Mouse (Mus musculus) cerebellum, adult 2 months (tissue): ENCODE measurements around the gene Ipcef1. TPM values are rescaled to one million over a fixed set of nuclear protein-coding genes. Genes with fewer than 3 reads are reported as not detected.

Experiments used
- DNase-seq, 2 experiments: peaks; one replicate each; pipeline ENCODE4 v3.0.0; 2021
- H3K27ac ChIP-seq: fragments of 200-500 bp; 2 replicates; pipeline ENCODE4 v1.5.1; 2012; ENCODE audit warnings: low read length, control low read depth, inconsistent platforms; ENCODE audit not compliant: insufficient read depth
- H3K27me3 ChIP-seq: fragments of 200-500 bp; 2 replicates; pipeline ENCODE4 v1.6.1; 2012; ENCODE audit warnings: inconsistent platforms, mild to moderate bottlenecking, low read length, moderate library complexity; ENCODE audit not compliant: control insufficient read depth, insufficient read depth
- H3K4me1 ChIP-seq: fragments of 200-500 bp; 2 replicates; pipeline ENCODE4 v1.6.1; 2011; ENCODE audit warnings: low read length; ENCODE audit not compliant: control insufficient read depth, insufficient read depth
- H3K4me3 ChIP-seq: fragments of 200-500 bp; replicated peaks from 2 replicates; pipeline ENCODE3; 2011; ENCODE audit warnings: mild to moderate bottlenecking, low read depth, low read length, control low read depth; ENCODE audit not compliant: insufficient read depth
- CTCF ChIP-seq: fragments of 200-500 bp; IDR thresholded peaks from 2 replicates; pipeline ENCODE4 v1.5.1; 2011; ENCODE audit warnings: low read depth, mild to moderate bottlenecking, control low read depth, low read length, moderate library complexity, borderline replicate concordance; ENCODE audit not compliant: insufficient read depth
- POLR2A ChIP-seq: fragments of 200-500 bp; IDR thresholded peaks from 2 replicates; pipeline ENCODE4 v1.6.1; 2011; ENCODE audit warnings: low read length, control low read depth, borderline replicate concordance; ENCODE audit not compliant: insufficient read depth
- WGBS: fragments of 180-500 bp; shearing (Covaris S2); methylation state at CpG from one replicate; pipeline ENCODE4 v1.1.7; 2018; 5-methylcytosine and 5-hydroxymethylcytosine counted together
- polyA plus RNA-seq: library from polyadenylated mRNA; depleted of rRNA; stranded (reverse); fragments of >200 nt; gene quantifications from 2 replicates; pipeline ENCODE4 v1.2.3, GENCODE M21; 2012

The Ipcef1 gene
- polyA plus RNA-seq, 1 experiment, result 22.5 TPM

GRCm38 (mm10) chr10:6979789-6980188, 72.5 kb downstream of the Ipcef1 start:
- DNase-seq, result peak; percentile 54 to 56
- H3K4me1 ChIP-seq, result no peaks in the 10 kb centered on the region; the same call in 1 of the 2 replicates
- WGBS, result 7% methylated on average over 8 of the region's 8 CpGs
- H3K27ac ChIP-seq, result peak overlapping the region; percentile 94; the same call in 1 of the 2 replicates
- no peaks in the 10 kb centered on the region for H3K27me3 ChIP-seq
- H3K4me3 ChIP-seq, result peak overlapping the region; percentile 95
- no peak for TF ChIP-seq CTCF

GRCm38 (mm10) chr10:6979216-6979615, 73.1 kb downstream of the Ipcef1 start:
- TF ChIP-seq CTCF (no peak), POLR2A (peak; percentile 82)
- H3K4me3 ChIP-seq, result peak overlapping the region; percentile 95
- H3K27ac ChIP-seq, result peak overlapping the region; percentile 94
- DNase-seq, result peak; percentile 78 to 87
- H3K4me1 ChIP-seq, result peaks cover 3% of the 10 kb centered on the region; the same call in 1 of the 2 replicates
- H3K27me3 ChIP-seq, result no peaks in the 10 kb centered on the region
- 11% methylated on average over 7 of the region's 7 CpGs for WGBS

- peak in 1 of 2 experiments; percentile 62 for DNase-seq
- peaks cover 3% of the 10 kb centered on the region; the same call in 1 of the 2 replicates for H3K4me1 ChIP-seq
- H3K27me3 ChIP-seq, result no peaks in the 10 kb centered on the region
- WGBS, result 11% methylated on average over 1 of the region's 1 CpGs
- peak overlapping the region; percentile 94 for H3K27ac ChIP-seq
- TF ChIP-seq CTCF (no peak), POLR2A (no peak)
- peak overlapping the region; percentile 63 for H3K4me3 ChIP-seq
These were observed 73.5 kb downstream of the Ipcef1 start for GRCm38 (mm10) chr10:6978733-6979132.

DNA sequence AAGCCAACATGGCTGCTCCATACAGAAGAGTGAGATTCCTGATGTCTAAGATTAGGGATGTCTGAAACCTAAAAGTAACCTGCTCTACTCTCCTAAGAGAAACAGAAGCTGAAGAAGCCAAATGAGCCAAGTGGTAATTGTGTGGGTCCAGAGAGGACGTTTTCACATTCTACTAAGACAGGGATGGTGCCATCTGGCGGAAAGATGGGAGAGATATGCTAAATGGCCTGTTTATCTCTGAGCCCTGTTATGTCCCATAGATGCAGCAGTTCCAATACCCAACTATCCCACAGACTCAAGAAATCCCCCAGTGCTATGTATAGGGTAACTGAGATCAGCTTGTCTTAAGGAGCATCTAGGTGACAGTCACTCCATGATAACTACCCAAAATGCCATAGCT, 74.4 kb downstream of the Ipcef1 start:
- peak; percentile 45 to 64 for DNase-seq

DNA sequence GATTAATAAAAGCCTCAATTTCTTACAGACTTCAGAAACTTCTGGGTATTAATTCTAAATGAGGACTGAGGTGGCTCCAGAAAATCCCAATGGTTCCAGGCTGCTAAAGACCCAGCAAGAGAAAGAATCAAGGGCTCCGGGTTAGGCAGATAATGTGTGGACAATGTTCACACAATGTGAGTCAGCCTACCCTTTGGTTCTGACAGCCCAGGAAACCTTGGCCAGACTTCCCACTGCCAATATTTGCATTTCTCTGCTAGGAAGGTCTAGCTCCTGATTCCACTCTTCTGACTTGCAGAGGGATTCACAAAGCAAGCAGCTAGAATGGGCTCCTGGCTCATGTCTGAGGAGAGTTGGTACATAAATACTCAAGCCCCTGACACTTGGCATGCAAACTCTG, 83.9 kb downstream of the Ipcef1 start:
- TF ChIP-seq POLR2A, result no peak
- TF ChIP-seq CTCF, result no peak
- H3K4me3 ChIP-seq, result no peak overlapping the region
- no peaks in the 10 kb centered on the region for H3K27me3 ChIP-seq
- peaks cover 3% of the 10 kb centered on the region; the same call in 1 of the 2 replicates for H3K4me1 ChIP-seq
- peak in 1 of 2 experiments; percentile 37 for DNase-seq
- H3K27ac ChIP-seq, result no peak overlapping the region
- WGBS, result 20% methylated on average over 1 of the region's 1 CpGs

More for the DNA sequence above, 74.4 kb downstream of the Ipcef1 start:
- Histone ChIP-seq H3K4me1 (peaks cover 3% of the 10 kb centered on the region; the same call in 1 of the 2 replicates), H3K27ac (no peak overlapping the region), H3K27me3 (no peaks in the 10 kb centered on the region), H3K4me3 (peak overlapping the region; percentile 3)
- TF ChIP-seq CTCF (peak; percentile 37; the same call in 1 of the 2 replicates), POLR2A (no peak)
- 14% methylated on average over 2 of the region's 2 CpGs for WGBS

- Histone ChIP-seq H3K27ac (no peak overlapping the region), H3K4me1 (peaks cover 3% of the 10 kb centered on the region; the same call in 1 of the 2 replicates), H3K4me3 (no peak overlapping the region), H3K27me3 (no peaks in the 10 kb centered on the region)
- DNase-seq, result no peak
- WGBS, result 76% methylated on average over 8 of the region's 8 CpGs
- TF ChIP-seq POLR2A, result no peak
These were observed 84.6 kb downstream of the Ipcef1 start for GRCm38 (mm10) chr10:6967588-6968242.

DNA sequence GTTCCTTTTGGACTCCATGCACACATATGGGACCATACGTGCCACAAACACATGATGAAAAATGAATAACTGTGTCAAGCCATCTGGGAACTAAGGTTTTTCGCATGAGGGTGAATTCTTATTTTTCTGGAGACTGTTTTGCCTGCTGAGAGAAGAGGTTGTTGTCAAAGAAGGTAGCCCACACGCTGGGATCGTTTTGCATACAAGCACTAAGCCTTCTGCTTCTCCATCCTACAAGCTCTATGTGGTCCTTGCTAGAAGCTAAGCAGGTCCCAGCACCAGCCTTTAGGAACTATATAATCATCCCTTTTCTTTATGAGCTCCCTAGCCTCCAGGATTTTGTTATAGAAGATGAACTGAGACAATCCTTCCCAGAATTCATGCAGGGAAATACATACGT, 93.5 kb downstream of the Ipcef1 start:
- Histone ChIP-seq H3K27ac (no peak overlapping the region), H3K4me3 (no peak overlapping the region), H3K27me3 (no peaks in the 10 kb centered on the region), H3K4me1 (no peaks in the 10 kb centered on the region)
- TF ChIP-seq POLR2A (no peak), CTCF (no peak)
- no peak for DNase-seq
- 51% methylated on average over 5 of the region's 5 CpGs for WGBS

DNA sequence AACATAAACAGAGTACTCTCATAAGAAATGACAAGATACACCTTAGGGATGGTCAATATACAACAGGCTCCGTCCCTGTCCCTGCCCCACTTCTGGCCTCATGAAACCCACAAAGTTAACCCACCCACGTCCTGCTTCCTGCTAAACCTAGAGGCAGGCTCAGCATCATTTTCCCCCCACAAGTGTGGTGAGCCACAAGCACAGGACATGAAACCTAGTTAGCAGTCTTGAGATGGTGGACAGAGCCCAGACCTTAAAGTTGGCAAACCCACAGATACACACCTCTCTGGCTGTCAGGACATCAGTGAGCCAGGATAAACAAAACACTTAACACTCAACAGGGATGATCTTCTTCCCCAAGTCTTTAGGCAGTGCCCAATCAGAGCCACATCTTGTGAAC, 95.9 kb downstream of the Ipcef1 start:
- no peak overlapping the region for H3K4me3 ChIP-seq
- no peak for TF ChIP-seq POLR2A
- TF ChIP-seq CTCF, result no peak
- DNase-seq, result no peak
- H3K4me1 ChIP-seq, result no peaks in the 10 kb centered on the region
- H3K27ac ChIP-seq, result no peak overlapping the region
- H3K27me3 ChIP-seq, result no peaks in the 10 kb centered on the region
- 90% methylated on average over 2 of the region's 2 CpGs for WGBS
